Mouse (Mus musculus) heart, embryonic 12.5 days (tissue): ENCODE measurements around the gene Mocs2. TPM values are rescaled to one million over a fixed set of nuclear protein-coding genes. Genes with fewer than 3 reads are reported as not detected.

Source experiments
- ATAC-seq: fragments of 200-750 bp; cut with Nextera tagmentation; 2 replicates; pipeline ENCODE4 v1.8.0; 2017; ENCODE audit warnings: moderate TSS enrichment, moderate library complexity; ENCODE audit not compliant: insufficient number of reproducible peaks, low FRiP score
- H3K27ac ChIP-seq: fragments of 300-500 bp; sonication (generic); 2 replicates; pipeline ENCODE4 v1.5.1; 2016; ENCODE audit warnings: mild to moderate bottlenecking, moderate library complexity; ENCODE audit not compliant: poor library complexity, severe bottlenecking
- H3K27me3 ChIP-seq: fragments of 300-500 bp; sonication (generic); replicated peaks from 2 replicates; pipeline ENCODE4 v1.6.1; 2016; ENCODE audit warnings: mild to moderate bottlenecking, moderate library complexity
- H3K36me3 ChIP-seq: fragments of 300-500 bp; sonication (generic); 2 replicates; pipeline ENCODE4 v1.6.1; 2016; ENCODE audit warnings: mild to moderate bottlenecking, moderate library complexity
- H3K4me1 ChIP-seq: fragments of 300-500 bp; sonication (generic); replicated peaks from 2 replicates; pipeline ENCODE4 v1.6.1; 2016; ENCODE audit warnings: mild to moderate bottlenecking
- H3K4me2 ChIP-seq: fragments of 300-500 bp; sonication (generic); 2 replicates; pipeline ENCODE4 v1.6.1; 2016; ENCODE audit warnings: mild to moderate bottlenecking, moderate library complexity
- H3K4me3 ChIP-seq: fragments of 300-500 bp; sonication (generic); 2 replicates; pipeline ENCODE4 v1.5.1; 2016; ENCODE audit warnings: mild to moderate bottlenecking
- H3K9ac ChIP-seq: fragments of 300-500 bp; sonication (generic); 2 replicates; pipeline ENCODE4 v1.6.1; 2016; ENCODE audit warnings: mild to moderate bottlenecking, moderate library complexity
- H3K9me3 ChIP-seq: fragments of 300-500 bp; sonication (generic); replicated peaks from 2 replicates; pipeline ENCODE4 v1.6.1; 2016; ENCODE audit warnings: mild to moderate bottlenecking, moderate library complexity
- WGBS: fragments of 180-500 bp; shearing (Covaris S2); methylation state at CpG from one replicate; pipeline ENCODE4 v1.1.7; 2016; 5-methylcytosine and 5-hydroxymethylcytosine counted together
- polyA plus RNA-seq: library from polyadenylated mRNA; unstranded; fragments of >200 nt; fragmentation: Nextera tagmentation; extraction: Ambion mirVana; gene quantifications from 2 replicates; pipeline ENCODE4 v1.2.1, GENCODE M21; 2016

Mocs2 gene
- polyA plus RNA-seq, 1 experiment from 2014 or later: 51.7 TPM

DNA sequence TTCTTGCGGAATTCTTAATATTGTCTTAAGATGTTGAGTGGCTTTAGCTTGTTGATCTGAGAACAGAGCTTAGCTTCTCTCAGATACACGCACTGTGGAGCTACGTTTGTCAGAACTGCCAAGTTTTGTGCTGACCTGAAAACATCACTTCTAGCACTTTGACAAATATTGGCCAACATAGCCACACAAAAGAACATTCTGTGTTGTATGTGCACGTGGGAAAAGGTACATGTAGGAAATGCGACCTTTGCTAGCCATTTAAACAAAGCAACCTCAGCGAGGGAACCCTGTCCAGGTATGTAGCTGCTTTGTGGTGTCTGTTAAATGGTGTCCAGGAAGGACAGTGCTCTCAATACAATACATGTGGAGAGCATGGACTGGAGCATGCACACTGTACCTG, 36.0 kb downstream of the Mocs2 start:
- H3K9ac ChIP-seq: no peak overlapping the region
- no peak overlapping the region for H3K4me2 ChIP-seq
- ATAC-seq: no peak
- no peak overlapping the region for H3K4me3 ChIP-seq
- no peaks in the 10 kb centered on the region for H3K36me3 ChIP-seq
- H3K9me3 ChIP-seq: no peaks in the 10 kb centered on the region
- H3K27me3 ChIP-seq: no peaks in the 10 kb centered on the region
- H3K27ac ChIP-seq: no peak overlapping the region
- 82% methylated on average over 6 of the region's 6 CpGs for WGBS
- H3K4me1 ChIP-seq: no peaks in the 10 kb centered on the region

DNA sequence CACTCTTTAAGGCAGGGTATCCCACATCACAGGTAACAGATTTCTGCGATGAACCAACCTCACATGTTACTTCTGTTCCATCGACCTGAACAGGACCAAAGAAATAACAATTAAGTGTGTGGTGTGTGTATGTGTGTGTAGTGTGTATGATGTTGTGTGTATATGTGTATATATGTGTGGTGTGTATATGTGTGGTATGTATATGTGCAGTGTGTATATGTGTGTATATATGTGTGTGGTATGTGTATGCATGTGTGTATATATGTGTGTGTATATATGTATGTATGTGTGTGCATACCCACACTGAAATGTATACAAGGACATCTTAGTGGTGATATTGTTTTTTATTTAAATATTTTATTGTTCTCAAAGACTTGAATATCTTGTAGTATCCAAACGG, 36.4 kb downstream of the Mocs2 start:
- H3K9me3 ChIP-seq: no peaks in the 10 kb centered on the region
- no peak overlapping the region for H3K9ac ChIP-seq
- no peak overlapping the region for H3K27ac ChIP-seq
- H3K4me2 ChIP-seq: no peak overlapping the region
- H3K36me3 ChIP-seq: no peaks in the 10 kb centered on the region
- ATAC-seq: no peak
- no peaks in the 10 kb centered on the region for H3K4me1 ChIP-seq
- 85% methylated on average over 3 of the region's 3 CpGs for WGBS
- no peaks in the 10 kb centered on the region for H3K27me3 ChIP-seq
- H3K4me3 ChIP-seq: no peak overlapping the region

DNA sequence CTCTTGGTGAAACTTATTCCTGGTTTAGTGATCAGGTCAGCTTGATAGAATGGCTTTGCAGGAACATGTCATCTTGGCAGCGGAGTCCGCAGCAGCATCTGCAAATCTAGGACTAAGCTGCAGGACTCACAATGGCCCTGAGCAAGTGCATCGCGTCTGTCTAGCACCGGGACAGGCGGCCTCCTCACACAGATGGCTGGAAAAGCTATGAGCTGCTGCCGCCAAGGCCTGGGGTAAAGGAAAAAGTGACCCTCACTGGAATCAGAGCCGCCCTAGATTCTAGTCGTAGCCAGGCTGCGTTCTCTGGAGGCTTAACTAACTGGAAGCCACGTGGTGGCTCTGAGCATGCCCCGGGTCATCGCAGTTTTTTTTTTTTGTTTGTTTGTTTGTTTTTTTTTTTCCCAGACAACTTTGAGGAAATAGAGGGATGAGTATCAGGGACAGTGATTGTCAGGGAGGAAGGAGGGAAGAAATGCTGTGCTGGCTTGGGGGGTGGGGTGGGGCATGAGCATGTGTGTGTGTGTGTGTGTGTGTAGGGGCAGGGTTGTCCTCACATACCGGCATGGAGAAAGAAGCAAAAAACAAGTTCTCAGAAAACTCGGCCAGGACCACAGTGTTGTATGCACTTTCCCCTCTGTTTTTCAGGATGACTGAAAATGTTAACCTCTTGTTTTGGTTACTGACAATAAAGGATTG, 37.7 kb downstream of the Mocs2 start:
- Histone ChIP-seq H3K9me3 (no peaks in the 10 kb centered on the region), H3K27ac (no peak overlapping the region), H3K36me3 (no peaks in the 10 kb centered on the region), H3K4me2 (peak overlapping the region; percentile 54), H3K9ac (no peak overlapping the region), H3K27me3 (no peaks in the 10 kb centered on the region), H3K4me1 (no peaks in the 10 kb centered on the region), H3K4me3 (peak overlapping the region; percentile 14; the same call in 1 of the 2 replicates)
- ATAC-seq: peak; percentile 33; the same call in 1 of the 2 replicates
- 21% methylated on average over 15 of the region's 15 CpGs for WGBS

DNA sequence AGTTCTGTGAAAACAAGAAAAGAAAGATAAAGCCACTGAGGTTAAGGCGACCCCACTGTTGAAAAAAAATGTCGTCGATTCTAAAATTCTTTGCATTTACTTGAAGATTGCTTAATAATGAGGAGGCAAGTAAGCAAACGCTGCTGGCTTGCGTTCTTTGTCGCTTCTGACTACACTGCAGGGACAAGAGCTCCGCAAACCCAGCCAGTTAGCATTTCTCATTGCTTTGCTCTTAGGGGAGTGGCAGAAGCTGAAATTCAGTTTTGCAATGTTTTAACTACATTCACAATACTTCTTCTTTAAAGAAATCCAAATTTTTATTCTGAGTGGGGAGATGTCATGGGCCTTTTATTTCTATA, 38.2 kb downstream of the Mocs2 start:
- Histone ChIP-seq H3K27ac (no peak overlapping the region), H3K4me2 (no peak overlapping the region), H3K27me3 (no peaks in the 10 kb centered on the region), H3K4me3 (peak overlapping the region; percentile 14; the same call in 1 of the 2 replicates), H3K4me1 (no peaks in the 10 kb centered on the region), H3K36me3 (no peaks in the 10 kb centered on the region), H3K9ac (no peak overlapping the region), H3K9me3 (no peaks in the 10 kb centered on the region)
- 39% methylated on average over 7 of the region's 7 CpGs for WGBS
- no peak for ATAC-seq

DNA sequence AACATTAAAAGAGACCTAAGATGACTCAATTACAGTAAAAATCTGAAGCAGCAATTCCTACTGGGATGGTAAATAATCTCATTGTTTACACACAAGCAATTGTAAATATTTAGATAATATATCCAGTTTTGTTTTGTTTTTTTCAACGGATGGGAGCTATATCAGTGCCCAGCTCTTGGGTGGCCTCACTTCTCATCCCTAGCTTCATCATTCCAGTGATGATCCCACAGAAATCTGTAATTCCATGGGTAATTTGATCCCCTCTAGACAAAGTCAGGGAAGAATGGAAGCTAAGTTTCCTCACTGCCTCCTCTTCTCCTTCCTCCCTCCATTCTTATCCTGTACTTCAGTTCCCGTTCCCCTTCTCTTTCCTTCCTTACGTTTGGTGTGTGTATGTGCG, 39.5 kb downstream of the Mocs2 start:
- Histone ChIP-seq H3K27me3 (no peaks in the 10 kb centered on the region), H3K4me2 (no peak overlapping the region), H3K9me3 (no peaks in the 10 kb centered on the region), H3K36me3 (no peaks in the 10 kb centered on the region), H3K27ac (no peak overlapping the region), H3K4me1 (no peaks in the 10 kb centered on the region), H3K4me3 (no peak overlapping the region), H3K9ac (no peak overlapping the region)
- no peak for ATAC-seq
- WGBS: 85% methylated on average over 4 of the region's 4 CpGs

DNA sequence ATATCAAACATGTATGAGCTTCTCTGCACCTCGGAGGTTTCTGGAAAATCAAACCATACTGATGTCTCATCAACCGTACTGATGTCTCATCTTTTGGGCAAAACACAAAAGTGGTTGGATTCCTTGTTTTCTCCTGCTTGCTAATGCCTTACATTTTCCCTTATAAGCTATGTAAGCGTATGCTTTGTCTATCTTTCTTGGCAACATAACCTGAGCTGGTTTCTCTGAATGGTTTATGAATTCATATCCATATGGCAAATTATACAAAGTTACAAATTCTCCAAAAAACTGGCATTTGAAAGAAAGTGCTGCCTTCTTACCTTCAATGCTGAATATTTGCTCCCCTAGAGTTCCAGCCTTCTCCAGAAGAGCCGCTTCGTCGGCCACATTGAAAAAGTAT, 56.7 kb downstream of the Mocs2 start:
- no peaks in the 10 kb centered on the region for H3K27me3 ChIP-seq
- no peak overlapping the region for H3K9ac ChIP-seq
- H3K36me3 ChIP-seq: peaks cover under 1% of the 10 kb centered on the region; the same call in 1 of the 2 replicates
- no peak for ATAC-seq
- no peak overlapping the region for H3K27ac ChIP-seq
- no peaks in the 10 kb centered on the region for H3K4me1 ChIP-seq
- no peak overlapping the region for H3K4me2 ChIP-seq
- H3K9me3 ChIP-seq: no peaks in the 10 kb centered on the region
- WGBS: 91% methylated on average over 6 of the region's 6 CpGs
- H3K4me3 ChIP-seq: no peak overlapping the region

DNA sequence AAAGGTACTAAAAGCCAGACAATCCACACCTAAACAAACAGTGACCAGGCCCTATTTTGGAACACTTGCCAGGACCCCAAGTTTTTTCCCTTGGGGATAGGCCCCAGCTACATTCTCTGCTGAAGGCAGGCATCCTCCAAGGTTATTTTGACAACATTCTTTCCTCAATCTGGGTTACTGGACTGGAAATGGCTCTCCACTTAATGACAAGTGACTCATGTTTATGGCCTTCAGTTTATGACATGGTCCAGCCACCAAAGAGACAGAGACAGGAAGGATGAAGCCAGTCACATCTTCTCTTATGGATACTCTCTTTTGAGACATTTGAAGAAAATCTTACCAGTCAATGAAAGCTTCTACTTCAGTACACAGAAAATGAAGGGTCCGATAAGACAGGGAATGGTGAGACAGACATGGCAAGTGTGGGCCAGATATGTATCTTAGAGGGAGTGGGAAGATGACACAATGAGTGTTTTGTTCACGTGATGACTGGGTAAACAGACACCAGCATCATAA, 58.0 kb downstream of the Mocs2 start:
- Histone ChIP-seq H3K36me3 (no peaks in the 10 kb centered on the region), H3K4me3 (no peak overlapping the region), H3K27me3 (no peaks in the 10 kb centered on the region), H3K4me2 (no peak overlapping the region), H3K9me3 (no peaks in the 10 kb centered on the region), H3K4me1 (no peaks in the 10 kb centered on the region), H3K27ac (no peak overlapping the region), H3K9ac (no peak overlapping the region)
- ATAC-seq: no peak
- 75% methylated on average over 2 of the region's 2 CpGs for WGBS

DNA sequence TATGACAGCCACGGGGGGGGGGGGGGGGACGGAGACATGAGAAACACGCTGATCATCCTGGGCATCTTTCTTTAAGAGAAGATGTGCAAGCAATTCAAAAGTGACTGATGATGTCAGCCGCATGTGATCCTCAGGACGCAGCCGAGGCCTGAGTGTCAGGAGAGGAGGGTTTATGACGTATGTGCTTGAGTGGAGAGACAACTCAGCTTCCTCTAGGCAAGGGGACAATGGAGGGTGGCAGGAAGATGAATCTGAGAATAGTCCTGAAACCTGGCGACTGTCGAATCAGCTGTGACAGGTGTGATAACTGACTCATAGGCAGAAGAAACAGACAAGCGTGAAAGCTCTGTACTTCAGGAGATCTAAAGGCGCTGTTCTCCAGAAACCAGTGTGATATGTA, 60.6 kb downstream of the Mocs2 start:
- Histone ChIP-seq H3K9ac (no peak overlapping the region), H3K4me1 (no peaks in the 10 kb centered on the region), H3K4me2 (no peak overlapping the region), H3K36me3 (no peaks in the 10 kb centered on the region), H3K27me3 (no peaks in the 10 kb centered on the region), H3K9me3 (no peaks in the 10 kb centered on the region), H3K4me3 (no peak overlapping the region), H3K27ac (no peak overlapping the region)
- 65% methylated on average over 11 of the region's 11 CpGs for WGBS
- ATAC-seq: no peak

Other genes with a start within 250 kb of the Mocs2 start
- gene Itga2, start 113.9 kb downstream of the Mocs2 start, polyA plus RNA-seq: 2.6 and 3.1 TPM in 2 replicates